Mouse (Mus musculus) MEL (cell line): ENCODE data around the gene Spast. TPM values are rescaled to one million over a fixed set of nuclear protein-coding genes. Genes with fewer than 3 reads are reported as not detected.

Source experiments
- DNase-seq: peaks from one replicate; pipeline ENCODE4 v3.0.0; 2011; ENCODE audit warnings: low read depth, low spot score
- H3K27ac ChIP-seq: 2 replicates; pipeline ENCODE4 v1.5.1; 2012; ENCODE audit warnings: low read depth, mild to moderate bottlenecking, control low read depth, low read length, moderate library complexity; ENCODE audit not compliant: control insufficient read depth
- H3K27me3 ChIP-seq, 2 experiments: fragments of 150-350 bp in 1 of 2; sonication (generic) in 1 of 2; 2 replicates each; pipeline ENCODE4 v1.6.1; 2012; ENCODE audit warnings: low read length in 2 of 2, mild to moderate bottlenecking in 2 of 2, improper control_type of control experiment in 1 of 2, moderate library complexity in 1 of 2; ENCODE audit not compliant: insufficient read depth in 2 of 2, control insufficient read depth in 1 of 2
- H3K36me3 ChIP-seq, 2 experiments: 2 replicates each; pipeline ENCODE4 v1.6.1; 2012 to 2014; ENCODE audit warnings: low read length in 2 of 2, improper control_type of control experiment in 1 of 2, inconsistent platforms in 1 of 2, mild to moderate bottlenecking in 1 of 2; ENCODE audit not compliant: insufficient read depth in 2 of 2, control insufficient read depth in 1 of 2
- H3K4me1 ChIP-seq, 2 experiments: fragments of 150-350 bp in 1 of 2; sonication (generic) in 1 of 2; 2 replicates each; pipeline ENCODE4 v1.6.1; 2012; ENCODE audit warnings: low read length in 2 of 2, improper control_type of control experiment in 1 of 2, mild to moderate bottlenecking in 1 of 2; ENCODE audit not compliant: insufficient read depth in 2 of 2, control insufficient read depth in 1 of 2
- H3K4me3 ChIP-seq, 2 experiments: fragments of 150-350 bp in 1 of 2; sonication (generic) in 1 of 2; 2 replicates each; pipeline ENCODE4 v1.5.1; 2012; ENCODE audit warnings: low read depth in 2 of 2, low read length in 2 of 2, mild to moderate bottlenecking in 2 of 2, moderate library complexity in 2 of 2, control low read depth in 1 of 2, improper control_type of control experiment in 1 of 2; ENCODE audit not compliant: control insufficient read depth in 1 of 2, insufficient read depth in 1 of 2
- H3K79me2 ChIP-seq: 2 replicates; pipeline ENCODE4 v1.6.1; 2012; ENCODE audit warnings: mild to moderate bottlenecking, low read length, moderate library complexity; ENCODE audit not compliant: control insufficient read depth, poor library complexity, insufficient read depth
- H3K9ac ChIP-seq: 2 replicates; pipeline ENCODE4 v1.6.1; 2012; ENCODE audit warnings: low read depth, mild to moderate bottlenecking, control low read depth, low read length, moderate library complexity; ENCODE audit not compliant: control insufficient read depth, poor library complexity, severe bottlenecking
- H3K9me3 ChIP-seq: fragments of 150-350 bp; sonication (generic); replicated peaks from 2 replicates; pipeline ENCODE4 v1.6.1; 2012; ENCODE audit warnings: mild to moderate bottlenecking, low read length, improper control_type of control experiment, moderate library complexity; ENCODE audit not compliant: insufficient read depth
- BHLHE40 ChIP-seq: IDR thresholded peaks from 2 replicates; pipeline ENCODE4 v1.6.1; 2012; ENCODE audit warnings: low read depth, mild to moderate bottlenecking, inconsistent platforms, low read length, improper control_type of control experiment, borderline replicate concordance
- CHD1 ChIP-seq: IDR thresholded peaks from 2 replicates; pipeline ENCODE4 v1.6.1; 2012; ENCODE audit warnings: low read depth, mild to moderate bottlenecking, inconsistent platforms, low read length, improper control_type of control experiment
- CTCF ChIP-seq, 3 experiments: IDR thresholded peaks in 2 of 3; conservative IDR thresholded peaks in 1 of 3; 2 replicates each; pipeline ENCODE4 v1.5.1; 2011 to 2012; ENCODE audit warnings: low read length in 3 of 3, low read depth in 2 of 3, mild to moderate bottlenecking in 2 of 3, improper control_type of control experiment in 1 of 3, inconsistent platforms in 1 of 3, mixed read lengths in 1 of 3, moderate library complexity in 1 of 3; ENCODE audit not compliant: control insufficient read depth in 1 of 3, insufficient read depth in 1 of 3, poor library complexity in 1 of 3, severe bottlenecking in 1 of 3
- E2F4 ChIP-seq: IDR thresholded peaks from 2 replicates; pipeline ENCODE4 v1.6.1; 2011; ENCODE audit warnings: low read depth, low read length, improper control_type of control experiment, borderline replicate concordance
- ELF1 ChIP-seq: IDR thresholded peaks from 2 replicates; pipeline ENCODE4 v1.6.1; 2014; ENCODE audit warnings: low read depth, mild to moderate bottlenecking, inconsistent platforms, low read length, improper control_type of control experiment, moderate library complexity
- EP300 ChIP-seq, 2 experiments: IDR thresholded peaks; 2 replicates each; pipeline ENCODE4 v1.6.1; 2011; ENCODE audit warnings: improper control_type of control experiment in 2 of 2, low read length in 2 of 2, low read depth in 1 of 2, mild to moderate bottlenecking in 1 of 2
- GABPA ChIP-seq: IDR thresholded peaks from 2 replicates; pipeline ENCODE4 v1.6.1; 2012; ENCODE audit warnings: low read depth, mild to moderate bottlenecking, inconsistent platforms, low read length, improper control_type of control experiment, moderate library complexity
- GATA1 ChIP-seq: IDR thresholded peaks from 2 replicates; pipeline ENCODE4 v1.6.1; 2011; ENCODE audit warnings: low read depth, low read length, improper control_type of control experiment
- HCFC1 ChIP-seq: IDR thresholded peaks from 2 replicates; pipeline ENCODE4 v1.6.1; 2012; ENCODE audit warnings: low read depth, mild to moderate bottlenecking, inconsistent platforms, low read length, improper control_type of control experiment, moderate library complexity
- JUND ChIP-seq: IDR thresholded peaks from 2 replicates; pipeline ENCODE4 v1.6.1; 2011; ENCODE audit warnings: low read depth, mild to moderate bottlenecking, improper control_type of control experiment, low read length
- KAT2A ChIP-seq: conservative IDR thresholded peaks from 2 replicates; pipeline ENCODE4 v1.6.1; 2012; ENCODE audit warnings: low read depth, low read length, improper control_type of control experiment, inconsistent platforms
- MAFK ChIP-seq: IDR thresholded peaks from 2 replicates; pipeline ENCODE4 v1.6.1; 2011; ENCODE audit warnings: low read depth, mild to moderate bottlenecking, low read length, improper control_type of control experiment, borderline replicate concordance
- MAX ChIP-seq: IDR thresholded peaks from 2 replicates; pipeline ENCODE4 v1.6.1; 2011; ENCODE audit warnings: low read length, improper control_type of control experiment
- MAZ ChIP-seq: IDR thresholded peaks from 2 replicates; pipeline ENCODE4 v1.6.1; 2012; ENCODE audit warnings: low read depth, mild to moderate bottlenecking, inconsistent platforms, low read length, improper control_type of control experiment
- MEF2A ChIP-seq: IDR thresholded peaks from 2 replicates; pipeline ENCODE4 v1.6.1; 2014; ENCODE audit warnings: low read depth, mild to moderate bottlenecking, inconsistent platforms, low read length, improper control_type of control experiment; ENCODE audit not compliant: poor library complexity, insufficient replicate concordance, severe bottlenecking; ENCODE audit errors: extremely low read depth
- MXI1 ChIP-seq: IDR thresholded peaks from 2 replicates; pipeline ENCODE4 v1.6.1; 2011; ENCODE audit warnings: mild to moderate bottlenecking, low read depth, low read length, improper control_type of control experiment
- MYB ChIP-seq: IDR thresholded peaks from 2 replicates; pipeline ENCODE4 v1.6.1; 2011; ENCODE audit warnings: mild to moderate bottlenecking, low read depth, low read length, improper control_type of control experiment
- MYC ChIP-seq: IDR thresholded peaks from 2 replicates; pipeline ENCODE4 v1.6.1; 2011; ENCODE audit warnings: low read depth, mild to moderate bottlenecking, low read length, improper control_type of control experiment, moderate library complexity
- NELFE ChIP-seq: IDR thresholded peaks from 2 replicates; pipeline ENCODE4 v1.6.1; 2011; ENCODE audit warnings: low read depth, low read length, improper control_type of control experiment
- POLR2A ChIP-seq, 2 experiments: IDR thresholded peaks; 2 replicates each; pipeline ENCODE4 v1.6.1; 2011 to 2012; ENCODE audit warnings: low read length in 2 of 2, mild to moderate bottlenecking in 2 of 2, control low read depth in 1 of 2, improper control_type of control experiment in 1 of 2, low read depth in 1 of 2, moderate library complexity in 1 of 2; ENCODE audit not compliant: control insufficient read depth in 1 of 2, insufficient read depth in 1 of 2, poor library complexity in 1 of 2
- POLR2AphosphoS2 ChIP-seq: IDR thresholded peaks from 2 replicates; pipeline ENCODE4 v1.6.1; 2011; ENCODE audit warnings: low read length, improper control_type of control experiment
- POLR2AphosphoS5 ChIP-seq: IDR thresholded peaks from 2 replicates; pipeline ENCODE4 v1.6.1; 2012; ENCODE audit warnings: low read depth, borderline replicate concordance, mild to moderate bottlenecking, inconsistent platforms, low read length, moderate library complexity, mixed read lengths
- RAD21 ChIP-seq: IDR thresholded peaks from 2 replicates; pipeline ENCODE4 v1.6.1; 2011; ENCODE audit warnings: mild to moderate bottlenecking, low read depth, low read length, improper control_type of control experiment
- RCOR1 ChIP-seq: IDR thresholded peaks from 2 replicates; pipeline ENCODE4 v1.6.1; 2012; ENCODE audit warnings: low read depth, mild to moderate bottlenecking, inconsistent platforms, low read length, improper control_type of control experiment
- SIN3A ChIP-seq: IDR thresholded peaks from 2 replicates; pipeline ENCODE4 v1.6.1; 2012; ENCODE audit warnings: low read length, improper control_type of control experiment, inconsistent platforms
- SMC3 ChIP-seq: IDR thresholded peaks from 2 replicates; pipeline ENCODE4 v1.6.1; 2011; ENCODE audit warnings: low read depth, low read length, improper control_type of control experiment
- TAL1 ChIP-seq: IDR thresholded peaks from 2 replicates; pipeline ENCODE4 v1.6.1; 2012; ENCODE audit warnings: mild to moderate bottlenecking, inconsistent platforms, low read length, moderate library complexity, mixed read lengths
- TBP ChIP-seq: IDR thresholded peaks from 2 replicates; pipeline ENCODE4 v1.8.0; 2011; ENCODE audit warnings: low read depth, low read length, improper control_type of control experiment
- TCF12 ChIP-seq: IDR thresholded peaks from 2 replicates; pipeline ENCODE4 v1.6.1; 2014; ENCODE audit warnings: low read depth, mild to moderate bottlenecking, inconsistent platforms, low read length, improper control_type of control experiment, moderate library complexity
- UBTF ChIP-seq: IDR thresholded peaks from 2 replicates; pipeline ENCODE4 v1.6.1; 2012; ENCODE audit warnings: low read depth, mild to moderate bottlenecking, inconsistent platforms, low read length, improper control_type of control experiment, moderate library complexity, borderline replicate concordance; ENCODE audit not compliant: insufficient read depth
- USF1 ChIP-seq: IDR thresholded peaks from 2 replicates; pipeline ENCODE4 v1.6.1; 2014; ENCODE audit warnings: low read depth, mild to moderate bottlenecking, inconsistent platforms, low read length, improper control_type of control experiment, moderate library complexity
- USF2 ChIP-seq, 2 experiments: IDR thresholded peaks; 2 replicates each; pipeline ENCODE4 v1.6.1; 2011 to 2012; ENCODE audit warnings: improper control_type of control experiment in 2 of 2, low read length in 2 of 2, borderline replicate concordance in 1 of 2, inconsistent platforms in 1 of 2, low read depth in 1 of 2, mild to moderate bottlenecking in 1 of 2; ENCODE audit not compliant: insufficient read depth in 1 of 2
- ZC3H11A ChIP-seq: IDR thresholded peaks from 2 replicates; pipeline ENCODE4 v1.6.1; 2012; ENCODE audit warnings: low read depth, mild to moderate bottlenecking, inconsistent platforms, low read length, improper control_type of control experiment
- ZKSCAN1 ChIP-seq: IDR thresholded peaks from 2 replicates; pipeline ENCODE4 v1.6.1; 2012; ENCODE audit warnings: low read depth, mild to moderate bottlenecking, inconsistent platforms, low read length, improper control_type of control experiment, moderate library complexity
- ZMIZ1 ChIP-seq: IDR thresholded peaks from 2 replicates; pipeline ENCODE4 v1.6.1; 2012; ENCODE audit warnings: low read depth, mild to moderate bottlenecking, inconsistent platforms, low read length, improper control_type of control experiment, moderate library complexity
- ZNF384 ChIP-seq: IDR thresholded peaks from 2 replicates; pipeline ENCODE4 v1.6.1; 2012; ENCODE audit warnings: low read depth, mild to moderate bottlenecking, inconsistent platforms, low read length, improper control_type of control experiment
- polyA plus RNA-seq, 2 experiments: library from polyadenylated mRNA; stranded (reverse) in 1 of 2; unstranded in 1 of 2; fragments of >175 nt in 1 of 2; fragments of >200 nt in 1 of 2; gene quantifications; 2 replicates each; pipeline versions ENCODE4 v1.2.1 to v1.2.4; 2012; ENCODE audit warnings: low replicate concordance in 2 of 2, low read depth in 1 of 2; ENCODE audit not compliant: insufficient read length in 2 of 2, insufficient read depth in 1 of 2, missing spikeins in 1 of 2
- total RNA-seq: library from RNA; depleted of rRNA; stranded (reverse); fragments of 300-350 nt; gene quantifications from 2 replicates; pipeline ENCODE4 v1.2.3, GENCODE M21; 2012

Gene Spast
- total and polyA plus RNA-seq, 3 experiments: 29.0 to 35.2 TPM; not detected in 1

- Histone ChIP-seq H3K27me3 (no peaks in the 10 kb centered on the region; a peak in 1 of 4 replicates), H3K9me3 (no peaks in the 10 kb centered on the region), H3K4me3 (peak overlapping the region; percentile 75 to 97), H3K9ac (peak overlapping the region; percentile 94), H3K4me1 (peaks cover 3 to 16% of the 10 kb centered on the region in 2 experiments), H3K79me2 (peaks cover 32% of the 10 kb centered on the region), H3K27ac (peak overlapping the region; percentile 45; the same call in 1 of the 2 replicates), H3K36me3 (peaks cover 0 to 11% of the 10 kb centered on the region in 2 experiments; a peak in 3 of 4 replicates)
- DNase-seq: peak; percentile 97
- TF ChIP-seq ZKSCAN1 (no peak), MYC (no peak; the same call in 1 of the 2 replicates), POLR2A (IDR thresholded peaks at IDR 0.05; ENCODE audit: control insufficient read depth in 1 of 2, insufficient read depth in 1 of 2, low read depth in 1 of 2, low read length in 2 of 2, poor library complexity in 1 of 2) (peak in 1 of 2 experiments; percentile 54; a peak in 2 of 4 replicates), ZC3H11A (no peak), POLR2AphosphoS5 (no peak), USF1 (no peak), HCFC1 (peak; percentile 64), MAZ (peak; percentile 60; the same call in 1 of the 2 replicates), MYB (no peak), TBP (no peak), RAD21 (no peak), SIN3A (peak; percentile 77), CHD1 (no peak), TCF12 (peak; percentile 38; the same call in 1 of the 2 replicates), GABPA (no peak), USF2 (IDR thresholded peaks at IDR 0.05; ENCODE audit: borderline replicate concordance in 1 of 2, insufficient read depth in 1 of 2, low read depth in 1 of 2, low read length in 2 of 2) (no peak), E2F4 (no peak), ZMIZ1 (no peak), SMC3 (no peak), KAT2A (no peak; the same call in 1 of the 2 replicates), RCOR1 (no peak), JUND (no peak), MEF2A (no peak), UBTF (no peak), BHLHE40 (no peak), MXI1 (peak; percentile 25; the same call in 1 of the 2 replicates), NELFE (peak; percentile 52; the same call in 1 of the 2 replicates), ELF1 (0 out of 2 replicates have a peak, but pooled peaks have one; percentile 30), MAX (peak; percentile 57), GATA1 (no peak), ZNF384 (no peak), TAL1 (no peak), CTCF (IDR thresholded peaks at IDR 0.05 in 2 of 3, conservative IDR thresholded peaks at IDR 0.05 in 1 of 3; ENCODE audit: control insufficient read depth in 1 of 3, insufficient read depth in 1 of 3, low read depth in 2 of 3, low read length in 3 of 3, poor library complexity in 1 of 3, severe bottlenecking in 1 of 3) (no peak), MAFK (no peak), EP300 (IDR thresholded peaks at IDR 0.05; ENCODE audit: low read depth in 1 of 2, low read length in 2 of 2) (no peak), POLR2AphosphoS2 (0 out of 2 replicates have a peak, but pooled peaks have one; percentile 34)
Measured at GRCm38 (mm10) chr17:74338225-74338931, 409 bp upstream of the Spast start.
